Mouse (Mus musculus) liver, embryonic 12.5 days (tissue): Measurements from ENCODE around the gene Abr. TPM values are rescaled to one million over a fixed set of nuclear protein-coding genes. Genes with fewer than 3 reads are reported as not detected.

Experiments
- ATAC-seq: fragments of 200-750 bp; cut with Nextera tagmentation; 2 replicates; pipeline ENCODE4 v1.8.0; 2017; ENCODE audit warnings: moderate number of reproducible peaks, mild to moderate bottlenecking, moderate library complexity
- H3K27ac ChIP-seq: fragments of 300-500 bp; sonication (generic); 2 replicates; pipeline ENCODE4 v1.5.1; 2016; ENCODE audit warnings: mild to moderate bottlenecking
- H3K27me3 ChIP-seq: fragments of 300-500 bp; sonication (generic); replicated peaks from 2 replicates; pipeline ENCODE4 v1.6.1; 2016; ENCODE audit warnings: mild to moderate bottlenecking, moderate library complexity
- H3K36me3 ChIP-seq: fragments of 300-500 bp; sonication (generic); 2 replicates; pipeline ENCODE4 v1.6.1; 2016; ENCODE audit warnings: mild to moderate bottlenecking, moderate library complexity
- H3K4me1 ChIP-seq: fragments of 300-500 bp; sonication (generic); 2 replicates; pipeline ENCODE4 v1.6.1; 2016
- H3K4me2 ChIP-seq: fragments of 300-500 bp; sonication (generic); 2 replicates; pipeline ENCODE4 v1.6.1; 2016; ENCODE audit warnings: mild to moderate bottlenecking, moderate library complexity
- H3K4me3 ChIP-seq: fragments of 300-500 bp; sonication (generic); 2 replicates; pipeline ENCODE4 v1.5.1; 2016; ENCODE audit warnings: mild to moderate bottlenecking, moderate library complexity
- H3K9ac ChIP-seq: fragments of 300-500 bp; sonication (generic); 2 replicates; pipeline ENCODE4 v1.6.1; 2016; ENCODE audit warnings: mild to moderate bottlenecking, moderate library complexity
- H3K9me3 ChIP-seq: fragments of 300-500 bp; sonication (generic); replicated peaks from 2 replicates; pipeline ENCODE4 v1.6.1; 2016; ENCODE audit warnings: mild to moderate bottlenecking, moderate library complexity
- WGBS: fragments of 180-500 bp; shearing (Covaris S2); methylation state at CpG from one replicate; pipeline ENCODE4 v1.1.7; 2016; ENCODE audit not compliant: insufficient replicate concordance; 5-methylcytosine and 5-hydroxymethylcytosine counted together
- polyA plus RNA-seq: library from polyadenylated mRNA; unstranded; fragments of >200 nt; fragmentation: Nextera tagmentation; extraction: Ambion mirVana; gene quantifications from 2 replicates; pipeline ENCODE4 v1.2.1, GENCODE M21; 2016

The Abr gene
- polyA plus RNA-seq, 1 experiment from 2014 or later, result 5.8 TPM

DNA sequence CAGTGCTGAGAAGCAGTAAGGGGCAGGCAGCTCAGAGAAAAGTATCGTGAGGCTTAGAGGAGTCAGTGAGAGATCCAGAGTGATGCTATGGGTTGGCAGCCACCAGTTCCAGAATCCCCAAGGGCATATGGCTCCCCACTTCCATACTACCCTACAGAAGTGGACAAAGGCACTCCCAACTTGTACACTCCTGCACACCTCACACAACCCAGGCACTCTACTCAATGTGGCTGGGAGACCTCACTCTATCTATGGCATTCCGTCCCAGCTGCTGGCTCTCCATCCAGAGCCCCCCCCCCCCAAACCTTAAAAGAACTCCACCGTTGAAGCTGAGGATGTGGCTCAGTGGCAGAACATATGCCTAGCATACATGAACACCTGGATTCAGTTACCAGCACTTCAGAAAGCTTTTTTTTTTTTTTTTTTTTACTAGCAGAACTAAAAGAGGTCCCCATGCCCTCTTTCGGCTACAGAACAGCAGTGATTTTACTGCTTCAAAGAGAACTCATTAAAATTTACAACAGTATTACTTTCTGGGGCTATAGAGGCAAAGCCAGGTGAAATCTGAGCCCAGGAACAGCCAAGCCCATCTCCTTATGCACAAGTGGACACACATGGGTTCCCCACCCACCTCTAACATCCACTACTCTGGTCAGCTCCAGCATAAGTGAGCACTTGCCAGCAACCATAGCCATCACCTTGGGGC, 96.3 kb downstream of the Abr start:
- Histone ChIP-seq H3K36me3 (no peaks in the 10 kb centered on the region), H3K9me3 (no peaks in the 10 kb centered on the region), H3K4me3 (no peak overlapping the region), H3K27me3 (0 out of 2 replicates have a peak, but pooled peaks cover 3% of the 10 kb centered on the region), H3K4me1 (no peaks in the 10 kb centered on the region), H3K4me2 (no peak overlapping the region), H3K9ac (no peak overlapping the region), H3K27ac (no peak overlapping the region)
- ATAC-seq, result no peak
- 75% methylated on average over 4 of the region's 4 CpGs for WGBS

DNA sequence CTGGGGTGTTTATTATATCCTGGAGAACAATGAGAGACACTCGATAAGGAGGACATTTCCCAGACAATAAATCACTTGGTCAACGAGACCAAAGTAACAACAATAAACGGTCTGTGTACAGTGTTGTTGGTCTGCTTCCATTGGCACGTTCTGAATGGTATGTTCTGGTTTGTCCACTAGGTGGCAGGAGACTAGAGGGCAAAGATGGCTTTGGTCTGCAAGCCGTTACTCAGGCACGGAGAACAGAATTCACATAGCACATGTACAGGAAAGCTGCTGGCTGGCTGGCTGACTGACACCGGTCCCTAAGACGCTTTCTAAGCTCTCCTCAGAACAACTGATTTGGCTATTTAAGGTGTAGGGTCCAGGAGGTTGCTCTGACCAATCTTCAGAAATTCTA, 97.2 kb downstream of the Abr start:
- 0 out of 2 replicates have a peak, but pooled peaks cover 4% of the 10 kb centered on the region for H3K27me3 ChIP-seq
- H3K27ac ChIP-seq, result no peak overlapping the region
- WGBS, result 14% methylated on average over 8 of the region's 8 CpGs
- H3K9me3 ChIP-seq, result no peaks in the 10 kb centered on the region
- no peak overlapping the region for H3K4me2 ChIP-seq
- H3K9ac ChIP-seq, result no peak overlapping the region
- no peaks in the 10 kb centered on the region for H3K36me3 ChIP-seq
- no peak for ATAC-seq
- H3K4me1 ChIP-seq, result no peaks in the 10 kb centered on the region
- no peak overlapping the region for H3K4me3 ChIP-seq

DNA sequence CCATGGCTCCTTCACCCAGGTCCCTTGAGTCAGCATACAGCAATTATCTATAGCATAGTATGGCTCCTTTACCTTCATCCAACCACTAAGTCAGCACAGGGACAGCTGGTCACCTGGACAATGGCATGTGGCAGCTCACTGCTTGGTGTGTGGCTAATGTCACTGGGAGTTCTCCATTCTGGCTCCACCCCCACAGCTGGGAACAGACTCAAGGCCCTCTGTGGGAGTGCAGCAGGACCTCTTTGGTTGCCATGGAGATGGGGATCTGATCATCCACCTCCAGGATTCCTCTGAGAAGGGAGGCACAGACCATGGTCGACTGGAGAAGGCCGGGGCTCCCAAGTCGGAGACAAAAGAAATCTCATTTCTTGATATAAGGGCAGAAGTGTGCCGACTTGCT, 98.8 kb downstream of the Abr start:
- H3K4me3 ChIP-seq, result no peak overlapping the region
- no peaks in the 10 kb centered on the region for H3K36me3 ChIP-seq
- 0 out of 2 replicates have a peak, but pooled peaks cover 4% of the 10 kb centered on the region for H3K27me3 ChIP-seq
- H3K4me2 ChIP-seq, result no peak overlapping the region
- no peak overlapping the region for H3K9ac ChIP-seq
- H3K9me3 ChIP-seq, result no peaks in the 10 kb centered on the region
- no peak for ATAC-seq
- 42% methylated on average over 4 of the region's 4 CpGs for WGBS
- no peaks in the 10 kb centered on the region for H3K4me1 ChIP-seq
- H3K27ac ChIP-seq, result no peak overlapping the region

GRCm38 (mm10) chr11:76520889-76521288, 101.2 kb downstream of the Abr start:
- no peak overlapping the region for H3K9ac ChIP-seq
- 49% methylated on average over 6 of the region's 6 CpGs for WGBS
- no peak overlapping the region for H3K27ac ChIP-seq
- no peaks in the 10 kb centered on the region for H3K36me3 ChIP-seq
- ATAC-seq, result no peak
- no peak overlapping the region for H3K4me3 ChIP-seq
- H3K27me3 ChIP-seq, result peaks cover 4% of the 10 kb centered on the region; the same call in 1 of the 2 replicates
- H3K4me1 ChIP-seq, result no peaks in the 10 kb centered on the region
- H3K4me2 ChIP-seq, result no peak overlapping the region
- no peaks in the 10 kb centered on the region for H3K9me3 ChIP-seq

DNA sequence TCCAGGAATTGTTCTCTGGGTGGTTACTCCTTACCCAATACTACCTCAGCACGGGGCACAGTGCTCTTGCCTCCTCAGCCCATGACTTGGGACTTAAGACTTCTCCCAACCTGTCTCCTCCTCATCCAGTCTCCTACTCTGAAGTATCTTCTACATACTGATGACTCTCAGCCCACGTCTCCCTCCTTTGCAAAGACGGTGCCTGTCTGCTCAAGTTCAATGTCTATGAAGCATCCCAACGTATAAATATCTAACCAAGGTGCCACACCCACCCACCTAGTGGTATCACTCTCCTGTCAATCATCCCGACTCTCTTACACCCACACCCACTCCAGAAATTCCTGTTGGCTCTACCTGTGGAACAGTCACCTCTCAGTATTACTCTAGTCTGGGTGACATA, 103.5 kb downstream of the Abr start:
- WGBS, result 51% methylated on average over 5 of the region's 5 CpGs
- no peak overlapping the region for H3K4me3 ChIP-seq
- peaks cover 4% of the 10 kb centered on the region; the same call in 1 of the 2 replicates for H3K27me3 ChIP-seq
- no peaks in the 10 kb centered on the region for H3K9me3 ChIP-seq
- H3K27ac ChIP-seq, result no peak overlapping the region
- no peak for ATAC-seq
- H3K9ac ChIP-seq, result no peak overlapping the region
- no peak overlapping the region for H3K4me2 ChIP-seq
- H3K36me3 ChIP-seq, result no peaks in the 10 kb centered on the region
- H3K4me1 ChIP-seq, result no peaks in the 10 kb centered on the region

DNA sequence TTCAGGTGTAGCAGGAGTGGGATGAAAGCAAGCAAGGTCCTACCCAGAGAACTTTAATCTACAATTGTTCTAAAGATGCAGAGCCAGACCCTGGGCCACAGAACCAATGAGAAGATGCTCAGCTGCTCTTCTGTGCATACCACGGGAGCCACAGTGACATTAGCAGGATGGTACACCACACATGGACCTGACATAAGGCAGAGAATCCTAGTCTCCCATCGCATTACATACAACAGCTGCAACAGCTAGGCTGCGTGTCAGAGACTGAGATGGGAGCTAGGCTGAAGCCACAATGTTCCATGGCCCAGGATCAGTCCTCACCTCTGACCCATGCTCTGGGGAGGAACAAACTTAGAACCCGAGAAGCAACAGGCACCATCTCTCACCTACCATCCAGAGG, 104.0 kb downstream of the Abr start:
- Histone ChIP-seq H3K4me2 (no peak overlapping the region), H3K9me3 (no peaks in the 10 kb centered on the region), H3K36me3 (no peaks in the 10 kb centered on the region), H3K27me3 (peaks cover 4% of the 10 kb centered on the region; the same call in 1 of the 2 replicates), H3K9ac (no peak overlapping the region), H3K4me3 (no peak overlapping the region), H3K27ac (no peak overlapping the region), H3K4me1 (no peaks in the 10 kb centered on the region)
- 70% methylated on average over 4 of the region's 4 CpGs for WGBS
- no peak for ATAC-seq

- Histone ChIP-seq H3K4me2 (no peak overlapping the region), H3K9me3 (no peaks in the 10 kb centered on the region), H3K4me1 (no peaks in the 10 kb centered on the region), H3K9ac (no peak overlapping the region), H3K27ac (no peak overlapping the region), H3K36me3 (no peaks in the 10 kb centered on the region), H3K4me3 (no peak overlapping the region), H3K27me3 (peaks cover 4% of the 10 kb centered on the region; the same call in 1 of the 2 replicates)
- 60% methylated on average over 3 of the region's 3 CpGs for WGBS
- ATAC-seq, result no peak
Observed at GRCm38 (mm10) chr11:76516951-76517350, 105.2 kb downstream of the Abr start.

GRCm38 (mm10) chr11:76515123-76515522, 107.0 kb downstream of the Abr start:
- H3K4me3 ChIP-seq, result no peak overlapping the region
- ATAC-seq, result no peak
- no peaks in the 10 kb centered on the region for H3K9me3 ChIP-seq
- no peak overlapping the region for H3K4me2 ChIP-seq
- no peaks in the 10 kb centered on the region for H3K36me3 ChIP-seq
- no peak overlapping the region for H3K9ac ChIP-seq
- no peak overlapping the region for H3K27ac ChIP-seq
- WGBS, result 56% methylated on average over 11 of the region's 11 CpGs
- no peaks in the 10 kb centered on the region; the same call in 1 of the 2 replicates for H3K4me1 ChIP-seq
- H3K27me3 ChIP-seq, result no peaks in the 10 kb centered on the region; the same call in 1 of the 2 replicates

DNA sequence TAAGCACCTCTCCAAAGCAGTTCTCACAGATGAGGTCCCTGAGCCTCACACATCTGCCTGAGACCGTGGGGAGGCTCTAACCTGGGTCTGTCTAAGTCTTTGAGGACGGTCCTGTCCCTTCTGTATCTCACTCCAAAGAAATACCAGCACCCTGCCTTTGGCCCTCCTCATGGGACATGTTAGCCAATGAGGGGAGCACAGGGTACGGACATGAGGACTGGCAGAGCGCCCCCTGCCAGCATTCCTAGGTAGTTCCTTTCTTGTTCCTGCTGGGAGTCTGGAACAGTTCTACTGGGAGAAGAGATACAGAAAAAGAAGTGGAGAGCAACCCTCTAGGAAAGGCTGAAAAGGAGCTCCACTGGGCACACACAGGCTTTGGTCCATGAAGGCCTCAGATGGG, 111.1 kb downstream of the Abr start:
- Histone ChIP-seq H3K36me3 (no peaks in the 10 kb centered on the region), H3K27me3 (no peaks in the 10 kb centered on the region; the same call in 1 of the 2 replicates), H3K9me3 (no peaks in the 10 kb centered on the region), H3K4me2 (no peak overlapping the region), H3K4me1 (no peaks in the 10 kb centered on the region; the same call in 1 of the 2 replicates), H3K4me3 (no peak overlapping the region), H3K9ac (no peak overlapping the region), H3K27ac (no peak overlapping the region)
- ATAC-seq, result no peak
- 46% methylated on average over 4 of the region's 4 CpGs for WGBS

DNA sequence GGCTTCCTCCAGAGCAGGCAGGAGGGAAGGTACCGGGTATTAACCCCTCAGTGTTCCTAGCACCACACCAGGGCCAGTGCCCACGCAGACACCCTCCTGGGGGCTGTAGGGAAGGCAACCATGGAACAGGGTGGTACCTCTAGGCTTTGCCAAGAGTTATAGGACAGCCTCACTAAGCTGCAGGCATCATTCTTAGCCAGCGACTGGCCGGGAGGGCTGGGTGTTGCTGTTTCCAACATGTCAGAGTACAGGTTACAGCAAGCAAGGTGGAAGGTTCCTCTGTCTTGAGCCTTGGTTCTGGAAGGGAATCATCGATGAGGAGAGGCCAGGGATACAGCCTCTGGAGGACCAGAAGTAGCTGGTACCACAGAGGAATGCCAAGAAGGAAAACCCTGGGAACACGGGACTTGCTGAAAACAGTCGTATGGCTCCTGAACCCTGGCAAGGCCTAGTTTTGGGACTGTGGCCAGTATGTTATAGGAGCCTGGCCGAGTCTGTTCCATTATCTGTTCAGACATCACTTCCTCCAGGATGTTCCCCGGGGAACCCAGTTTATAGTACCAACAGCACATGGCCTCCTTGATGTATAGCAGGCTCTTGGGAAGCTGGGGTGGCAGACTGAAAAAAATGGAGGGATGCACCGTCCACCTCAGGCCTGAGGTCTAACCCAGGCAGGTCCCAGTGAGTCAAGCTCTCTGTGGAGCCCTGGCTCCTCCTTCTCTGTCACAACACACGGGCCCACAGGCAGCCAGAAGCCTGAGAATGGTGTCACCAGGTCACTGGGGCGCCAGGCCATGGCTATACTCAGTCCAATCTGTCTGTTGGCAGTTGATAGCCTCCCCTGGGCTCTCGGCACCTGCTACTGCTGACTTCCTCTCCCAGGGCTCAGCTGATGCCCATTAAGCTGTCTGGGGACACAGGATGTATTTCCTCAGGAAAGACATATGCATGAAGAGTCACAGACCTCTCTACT, 112.1 kb downstream of the Abr start:
- WGBS, result 57% methylated on average over 13 of the region's 13 CpGs
- no peaks in the 10 kb centered on the region; the same call in 1 of the 2 replicates for H3K4me1 ChIP-seq
- H3K36me3 ChIP-seq, result no peaks in the 10 kb centered on the region
- no peaks in the 10 kb centered on the region for H3K9me3 ChIP-seq
- no peak overlapping the region for H3K27ac ChIP-seq
- no peak overlapping the region for H3K4me2 ChIP-seq
- no peak overlapping the region for H3K4me3 ChIP-seq
- no peak for ATAC-seq
- no peaks in the 10 kb centered on the region; the same call in 1 of the 2 replicates for H3K27me3 ChIP-seq
- H3K9ac ChIP-seq, result no peak overlapping the region

DNA sequence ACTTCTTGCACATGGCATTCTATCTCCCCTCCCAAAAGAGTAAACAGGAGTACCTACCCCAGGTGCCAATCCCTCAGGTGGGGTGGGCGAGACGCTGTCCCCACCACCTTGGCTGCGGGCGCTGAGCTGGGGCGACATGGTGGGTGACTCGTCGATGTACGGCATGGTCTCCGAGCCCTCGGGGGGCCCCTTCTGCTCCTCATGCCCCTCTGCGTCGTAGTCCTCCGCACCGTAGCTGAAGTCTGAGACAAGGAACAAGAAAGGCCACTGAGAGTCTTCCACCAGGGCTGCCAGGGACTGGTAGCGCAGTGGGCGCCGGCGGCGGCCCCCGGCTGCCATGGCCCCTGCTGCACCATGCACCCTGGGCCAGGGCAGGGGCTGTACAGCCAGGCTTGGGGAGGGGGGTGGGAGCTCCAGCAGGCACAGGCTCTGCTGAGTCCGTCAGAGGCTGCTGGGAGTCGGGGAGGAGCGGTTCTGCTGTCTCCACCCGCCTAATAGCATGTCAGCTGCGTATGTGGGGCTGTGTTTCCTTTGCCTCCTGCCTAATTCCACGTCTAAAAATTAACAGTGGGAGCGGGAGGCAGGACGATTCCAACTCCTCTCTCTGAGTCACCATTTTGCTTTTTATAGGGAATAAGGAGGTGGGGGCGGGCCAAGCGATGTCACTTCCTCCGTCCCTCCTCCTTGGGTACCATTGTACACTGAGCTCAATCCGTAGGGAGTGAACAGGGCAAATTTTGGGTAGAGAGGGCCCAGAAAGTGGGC, 113.1 kb downstream of the Abr start:
- ATAC-seq, result no peak
- no peak overlapping the region for H3K27ac ChIP-seq
- no peak overlapping the region for H3K4me2 ChIP-seq
- no peaks in the 10 kb centered on the region; the same call in 1 of the 2 replicates for H3K4me1 ChIP-seq
- H3K9me3 ChIP-seq, result no peaks in the 10 kb centered on the region
- no peaks in the 10 kb centered on the region for H3K36me3 ChIP-seq
- no peak overlapping the region for H3K9ac ChIP-seq
- no peaks in the 10 kb centered on the region; the same call in 1 of the 2 replicates for H3K27me3 ChIP-seq
- WGBS, result 75% methylated on average over 32 of the region's 32 CpGs
- H3K4me3 ChIP-seq, result no peak overlapping the region
